16 mouse cellular contexts compared by ENCODE assay signal in genomic region chr7:19328425-19328824, GRCm38 (mm10). TPM values are rescaled to one million over a fixed set of nuclear protein-coding genes. Genes with fewer than 3 reads are reported as not detected.
A peak's percentile ranks its signal among the peaks of the same experiment; 100 is the strongest.
DNase-seq lines count a peak whose midpoint lies in the region; ATAC-seq and TF ChIP-seq lines count a peak whose summit lies in the region.
"Had no signal": no experiment of that assay in that cellular context is flagged by ENCODE, and none has a peak within 500 bp of the region (broad histone marks: within the 10 kb centered on the region; RNA-seq: fewer than 3 reads in every experiment).

No protein-coding gene starts in this region.

- no peak overlapping the region for H3K4me3 ChIP-seq in kidney, adult 2 months (ENCODE audit: insufficient read depth, low read depth, low read length)
- H3K4me3 ChIP-seq: embryonic facial prominence, embryonic 12.5 days; limb, embryonic 12.5 days; stomach, embryonic 15.5 days had no signal

- no peak for ATAC-seq in activated CD4-positive, CD25-positive, alpha-beta regulatory T cell, adult 4 months
- ATAC-seq: inflammation-experienced regulatory T-cells, adult 6 months had no signal

- no peaks in the 10 kb centered on the region for H3K36me3 ChIP-seq in kidney, adult 2 months (ENCODE audit: control insufficient read depth, insufficient read depth, low read length)
- H3K36me3 ChIP-seq: embryonic facial prominence, embryonic 12.5 days; forebrain, embryonic 10.5 days; limb, embryonic 12.5 days; midbrain, embryonic 10.5 days; stomach, embryonic 15.5 days had no signal

- no peak for TF ChIP-seq POLR2A in kidney, adult 2 months (IDR thresholded peaks at IDR 0.05; ENCODE audit: low read depth, low read length)

- no peak for DNase-seq in kidney, adult 2 months
- DNase-seq in kidney, adult 11 months, result no peak
- peak; percentile 52 for DNase-seq in 416B (ENCODE audit: low read depth)
- peak; percentile 47 for DNase-seq in A20 (ENCODE audit: low read depth, low spot score)
- DNase-seq in ZHBTc4 (ENCODE audit: low read depth, low spot score), result peak; percentile 70
- DNase-seq in cerebellum, postnatal 4 days (ENCODE audit: low spot score in 2 of 2), result no peak
- DNase-seq: kidney, postnatal 14 days; right cerebral cortex, postnatal 4 days; thymus, postnatal 36 days had no signal

- 0 out of 2 replicates have a peak, but pooled peaks have one; percentile 7 for TF ChIP-seq CTCF in kidney, adult 2 months (conservative IDR thresholded peaks at IDR 0.05; ENCODE audit: insufficient read depth, insufficient read length, low read depth, low read length)

- no peak overlapping the region for H3K27ac ChIP-seq in kidney, adult 2 months (ENCODE audit: insufficient read depth, low read depth, low read length)
- H3K27ac ChIP-seq: embryonic facial prominence, embryonic 12.5 days; limb, embryonic 12.5 days had no signal

- H3K27me3 ChIP-seq in kidney, adult 2 months (replicated peaks; ENCODE audit: control insufficient read depth, insufficient read depth, low read length), result no peaks in the 10 kb centered on the region
- H3K27me3 ChIP-seq: stomach, embryonic 15.5 days had no signal

- H3K4me1 ChIP-seq in kidney, adult 2 months (ENCODE audit: control insufficient read depth, insufficient read depth, low read length), result peaks cover 7% of the 10 kb centered on the region; the same call in 1 of the 2 replicates

RNA-seq across cellular contexts. Expression of gene Ercc1, which starts 16.2 kb away (rescaled TPM):
- 27.6 and 31.9 TPM in 2 replicates for polyA plus RNA-seq in kidney, adult 2 months (2012; rRNA removed)
- 10 to 100 TPM; 61.1 to 72.3 TPM for polyA plus RNA-seq in activated CD4-positive, CD25-positive, alpha-beta regulatory T cell, adult 4 months (2017; shearing (Covaris generic))

RNA-seq across cellular contexts. Expression of gene Fosb, which starts 18.6 kb away (rescaled TPM):
- polyA plus RNA-seq in kidney, adult 2 months (2012; rRNA removed), result 0.17 and 0.19 TPM in 2 replicates
- 1 to 10 TPM in 1 of 2 experiments, under 1 TPM in 1; 0.79 to 1.1 TPM for polyA plus RNA-seq in activated CD4-positive, CD25-positive, alpha-beta regulatory T cell, adult 4 months (2017; shearing (Covaris generic))
- polyA plus RNA-seq: forebrain, embryonic 10.5 days had no signal

RNA-seq across cellular contexts. Expression of gene Cd3eap, which starts 30.9 kb away (rescaled TPM):
- polyA plus RNA-seq in kidney, adult 2 months (2012; rRNA removed), result 5.3 and 5.9 TPM in 2 replicates
- polyA plus RNA-seq in activated CD4-positive, CD25-positive, alpha-beta regulatory T cell, adult 4 months (2017; shearing (Covaris generic)), result 10 to 100 TPM; 19.4 to 20.2 TPM

RNA-seq across cellular contexts. Expression of gene Ppp1r13l, which starts 31.1 kb away (rescaled TPM):
- 5.9 and 6.8 TPM in 2 replicates for polyA plus RNA-seq in kidney, adult 2 months (2012; rRNA removed)
- under 1 TPM in 1 of 2 experiments, not detected in 1; 0.17 TPM for polyA plus RNA-seq in activated CD4-positive, CD25-positive, alpha-beta regulatory T cell, adult 4 months (2017; shearing (Covaris generic))
- polyA plus RNA-seq: inflammation-experienced regulatory T-cells, adult 6 months had no signal

RNA-seq across cellular contexts. Expression of gene Rtn2, which starts 46.0 kb away (rescaled TPM):
- polyA plus RNA-seq in kidney, adult 2 months (2012; rRNA removed), result 7.6 and 19.1 TPM in 2 replicates
- polyA plus RNA-seq in activated CD4-positive, CD25-positive, alpha-beta regulatory T cell, adult 4 months (2017; shearing (Covaris generic)), result not detected
- polyA plus RNA-seq: inflammation-experienced regulatory T-cells, adult 6 months had no signal

Comparison
In these comparisons a context has a peak if more than half of its experiments do, and no peak if none do; other contexts are left out.
1. DNase-seq: peak in 416B (single experiment), A20 (single experiment) and ZHBTc4 (single experiment); none in kidney, adult 2 months (single experiment), kidney, adult 11 months (single experiment) and cerebellum, postnatal 4 days (0 of 2).